Mouse (Mus musculus) liver, embryonic 15.5 days (tissue): ENCODE data around the gene Uqcr10. TPM values are rescaled to one million over a fixed set of nuclear protein-coding genes. Genes with fewer than 3 reads are reported as not detected.

Experiments used
- polyA plus RNA-seq: library from polyadenylated mRNA; unstranded; fragments of >200 nt; fragmentation: Nextera tagmentation; extraction: Ambion mirVana; gene quantifications from 2 replicates; pipeline ENCODE4 v1.2.1, GENCODE M21; 2015

The Uqcr10 gene
- polyA plus RNA-seq, 1 experiment from 2014 or later: 580 TPM

Other genes starting within 250 kb of the Uqcr10 start
- 32.5 and 36.6 TPM in 2 replicates for gene Mtmr3, start 109.5 kb downstream of the Uqcr10 start, polyA plus RNA-seq
- gene Gm11032, start 84.3 kb downstream of the Uqcr10 start, polyA plus RNA-seq: not detected in 2 replicates
- 17.9 and 18.4 TPM in 2 replicates for gene Ascc2, start 66.6 kb downstream of the Uqcr10 start, polyA plus RNA-seq
- 22.4 and 22.5 TPM in 2 replicates for gene Zmat5, start 336 bp upstream of the Uqcr10 start, polyA plus RNA-seq
- gene Cabp7, start 42.4 kb upstream of the Uqcr10 start, polyA plus RNA-seq: 0.07 TPM in 1 of 2 replicates, not detected in the other
- 13.5 and 13.8 TPM in 2 replicates for gene Nf2, start 145.2 kb upstream of the Uqcr10 start, polyA plus RNA-seq
- gene Nipsnap1, start 169.6 kb upstream of the Uqcr10 start, polyA plus RNA-seq: 94.3 and 106 TPM in 2 replicates
- 13.1 and 14.0 TPM in 2 replicates for gene Thoc5, start 191.0 kb upstream of the Uqcr10 start, polyA plus RNA-seq
- gene Nefh, start 243.7 kb upstream of the Uqcr10 start, polyA plus RNA-seq: 0.07 and 0.10 TPM in 2 replicates